Mouse (Mus musculus) gastrocnemius, postnatal 14 days (tissue): ENCODE results near the gene Fth1. TPM values are rescaled to one million over a fixed set of nuclear protein-coding genes. Genes with fewer than 3 reads are reported as not detected.

Experiments
- DNase-seq: peaks from one replicate; pipeline ENCODE4 v3.0.0; 2021; ENCODE audit warnings: mixed read lengths
- intact Hi-C: fragments of 180-260 bp; cut with DNase I; formaldehyde crosslinking; loops from one replicate; pipeline ENCODE4 v1.15.1; 2025; ENCODE audit warnings: low total_unique reads
- total RNA-seq, 2 experiments: library from RNA; stranded (reverse); gene quantifications; 2 replicates each; pipeline ENCODE4 v1.2.3; 2021

Fth1 gene
- total RNA-seq, 2 experiments from 2014 or later: 2,162 to 2,185 TPM

DNA sequence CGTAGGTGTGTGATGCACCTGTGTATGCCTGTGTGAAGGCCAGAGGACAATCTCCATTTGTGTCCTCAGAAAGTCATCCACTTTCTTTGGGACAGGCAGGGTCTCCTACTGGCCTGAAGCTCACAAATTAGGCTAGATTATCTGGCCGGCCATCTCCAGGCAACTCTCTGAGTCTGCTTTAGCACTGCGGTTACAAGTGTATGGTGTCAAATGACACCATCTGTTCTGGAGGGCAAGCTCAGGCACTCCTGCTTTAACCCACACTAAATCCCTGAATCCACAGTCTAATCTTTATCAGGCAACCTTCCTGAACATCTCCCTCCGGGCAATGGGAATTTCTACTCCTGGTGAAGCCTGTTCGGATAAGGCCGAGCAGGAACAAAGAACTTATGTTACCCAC lies 6.8 kb downstream of the Fth1 start:
- intact Hi-C loops: no loop called here
- DNase-seq: no peak

DNA sequence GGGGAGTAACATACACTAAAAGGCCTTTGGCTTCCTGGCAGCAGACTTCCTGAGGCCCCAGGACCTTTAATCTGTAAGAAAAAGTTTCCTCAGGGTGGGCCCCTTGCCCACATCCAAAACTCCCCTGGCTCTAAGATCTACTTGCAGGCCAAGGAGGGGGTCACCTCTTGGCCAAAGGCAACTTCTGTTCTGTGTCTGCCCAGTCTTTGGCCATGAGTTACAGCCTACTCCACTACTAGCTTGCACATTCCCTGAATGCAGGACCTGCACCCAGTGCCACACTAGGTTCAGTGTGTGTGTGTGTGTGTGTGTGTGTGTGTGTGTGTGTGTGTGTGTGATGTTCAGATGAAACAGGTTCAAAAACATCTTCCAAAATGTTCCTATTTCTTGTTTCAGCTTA lies 7.2 kb downstream of the Fth1 start:
- intact Hi-C loops: no loop called here

DNA sequence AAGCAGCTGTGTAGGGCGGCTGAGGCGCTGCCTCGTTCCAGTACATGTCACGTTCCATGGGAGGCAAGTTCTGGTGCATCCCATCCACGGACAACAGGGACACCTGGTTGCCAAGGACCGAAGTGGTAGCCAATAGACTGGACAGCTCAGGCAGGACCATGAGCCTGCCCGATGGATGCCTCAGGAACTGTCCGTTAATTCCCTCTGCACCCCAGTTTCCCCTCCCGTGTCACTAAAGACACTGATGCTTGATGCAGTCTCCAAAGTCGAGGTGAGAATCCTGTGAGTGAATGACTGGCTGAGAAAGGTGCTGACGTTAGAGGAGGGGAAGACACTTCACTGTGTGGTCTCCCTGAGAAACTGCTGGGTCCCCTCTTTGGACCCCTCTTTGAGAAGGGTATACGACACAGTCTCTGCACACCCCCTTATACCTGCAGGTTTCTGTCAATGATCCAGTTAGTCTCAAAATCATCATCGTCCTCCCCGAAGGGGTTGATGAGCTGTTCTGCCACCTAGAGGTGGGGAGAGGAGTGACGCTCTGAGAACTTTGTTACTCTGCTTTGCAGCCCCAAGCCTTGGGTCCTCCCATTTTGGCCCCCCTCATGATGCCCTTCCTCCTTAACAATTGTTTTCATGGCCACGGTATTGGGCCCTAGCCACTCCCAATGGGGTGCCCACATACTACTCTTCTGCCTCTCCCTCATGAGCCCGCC lies 8.9 kb downstream of the Fth1 start:
- DNase-seq: peak; percentile 28
- intact Hi-C loops: loop anchor here (2.0 kb wide), 1 partner anchor 73 kb away; no protein-coding TSS in a partner anchor

More for the DNA sequence above, 7.2 kb downstream of the Fth1 start:
- no peak for DNase-seq

DNA sequence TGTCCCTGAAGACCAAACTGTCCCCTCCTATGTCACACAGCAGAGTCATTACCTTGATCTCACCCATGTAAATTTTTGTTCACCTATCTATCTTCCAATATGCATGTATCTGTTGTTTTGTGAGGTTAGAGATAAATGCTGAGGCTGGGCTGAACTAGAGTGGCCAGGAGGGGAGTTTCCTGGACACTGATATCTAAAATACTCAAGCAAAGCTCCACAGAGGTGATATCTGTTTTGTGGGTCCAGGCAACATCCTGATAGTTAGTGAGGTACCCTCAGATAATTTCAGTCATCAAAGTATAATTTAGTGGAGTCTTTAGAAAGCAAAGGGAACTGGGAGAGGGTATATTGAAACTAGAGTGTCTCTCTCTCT lies 9.5 kb downstream of the Fth1 start:
- DNase-seq: no peak
- intact Hi-C loops: loop anchor here (2.0 kb wide), 1 partner anchor 73 kb away; no protein-coding TSS in a partner anchor

DNA sequence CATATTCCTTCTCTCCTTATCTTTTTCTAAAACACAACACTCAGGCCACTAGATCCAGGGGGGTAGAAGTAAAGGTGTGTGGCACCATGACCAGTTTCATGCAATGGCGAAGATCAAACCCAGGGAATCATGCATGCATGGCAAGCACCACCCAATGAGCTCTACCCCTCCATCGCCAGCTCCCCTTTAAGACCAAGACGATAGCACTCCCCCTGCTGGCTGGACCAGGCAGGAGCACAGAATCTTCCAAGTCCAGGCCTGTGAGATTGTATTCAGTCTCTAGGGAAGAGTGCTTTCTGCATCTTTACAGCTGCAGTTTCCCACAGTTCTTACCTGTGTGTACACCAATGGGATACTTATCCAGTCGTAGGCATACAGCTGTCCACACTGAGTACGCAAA lies 10.9 kb downstream of the Fth1 start:
- intact Hi-C loops: no loop called here
- DNase-seq: peak; percentile 84

DNA sequence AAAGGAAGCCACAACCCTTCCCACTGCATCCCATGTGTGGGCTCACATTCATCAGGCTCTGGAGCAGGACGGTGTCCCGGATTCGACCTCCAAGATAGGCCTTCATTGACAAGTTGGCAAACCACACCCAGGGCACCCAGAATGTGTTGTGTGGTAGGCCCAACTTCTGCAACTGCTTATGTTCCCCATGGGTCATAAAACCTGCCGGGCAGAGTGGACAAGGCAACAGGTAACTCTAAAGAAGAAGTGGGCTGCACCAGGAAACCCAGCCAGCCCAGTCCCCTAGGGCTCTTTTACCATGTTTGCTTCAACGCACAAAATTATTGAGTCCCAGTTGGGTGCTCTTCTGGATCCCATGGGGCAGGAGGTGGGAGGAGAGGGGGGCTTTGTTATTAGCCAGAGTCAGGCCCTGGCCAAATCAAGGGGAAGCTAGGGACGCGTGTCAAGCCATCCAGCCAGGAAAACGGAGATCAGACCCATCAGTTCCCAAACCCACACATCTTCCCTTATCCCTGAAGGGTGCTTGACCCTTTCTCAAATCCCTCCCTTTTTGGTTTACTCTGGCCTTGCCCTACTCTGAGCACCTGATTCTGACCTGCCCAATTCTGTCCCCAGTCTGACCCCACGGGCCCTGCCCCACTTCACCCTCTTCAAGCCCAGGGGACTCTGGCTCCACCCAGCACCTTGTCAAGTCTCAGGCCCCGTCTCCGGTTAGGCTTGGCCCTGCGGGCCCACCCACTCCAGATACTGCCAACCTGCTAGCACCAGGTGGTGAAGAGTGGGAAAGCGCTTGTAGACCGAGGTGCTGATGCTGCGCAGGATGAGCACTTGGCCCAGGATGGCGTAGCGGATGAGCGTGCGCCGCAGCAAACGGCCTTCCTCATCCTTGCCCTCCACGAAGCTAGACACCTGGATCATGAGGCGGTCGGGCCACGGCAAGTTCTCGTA lies 11.9 kb downstream of the Fth1 start:
- intact Hi-C loops: no loop called here
- no peak for DNase-seq

DNA sequence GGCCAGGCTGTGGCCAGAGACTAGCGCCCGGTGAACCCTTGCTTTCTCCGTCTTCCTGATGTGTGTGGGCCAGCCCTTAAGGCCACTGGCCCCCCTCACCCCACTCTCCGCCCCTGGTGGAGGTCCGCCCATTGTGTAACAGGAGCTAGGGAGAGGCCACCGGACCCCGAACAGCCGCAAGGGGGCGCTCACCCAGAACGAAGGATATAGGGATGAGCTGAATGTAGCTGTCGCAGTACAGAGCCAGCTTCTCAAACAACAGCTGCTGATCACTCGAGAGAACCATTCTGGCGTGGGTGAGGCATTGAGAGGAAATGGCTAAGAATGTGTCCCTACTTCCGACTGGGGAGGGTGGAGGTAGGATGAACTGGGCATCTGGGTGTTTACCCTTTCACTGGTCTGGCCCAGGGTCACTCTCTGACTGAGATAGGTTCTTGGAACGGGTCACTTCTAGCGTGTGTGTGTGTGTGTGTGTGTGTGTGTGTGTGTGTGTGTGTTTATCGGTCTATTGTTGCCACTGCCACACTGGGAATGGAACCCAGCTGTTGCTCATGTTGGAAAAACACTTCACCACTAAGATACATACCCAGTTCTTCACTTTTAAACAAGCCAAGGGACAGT lies 12.7 kb downstream of the Fth1 start:
- intact Hi-C loops: no loop called here
- peak; percentile 96 for DNase-seq

DNA sequence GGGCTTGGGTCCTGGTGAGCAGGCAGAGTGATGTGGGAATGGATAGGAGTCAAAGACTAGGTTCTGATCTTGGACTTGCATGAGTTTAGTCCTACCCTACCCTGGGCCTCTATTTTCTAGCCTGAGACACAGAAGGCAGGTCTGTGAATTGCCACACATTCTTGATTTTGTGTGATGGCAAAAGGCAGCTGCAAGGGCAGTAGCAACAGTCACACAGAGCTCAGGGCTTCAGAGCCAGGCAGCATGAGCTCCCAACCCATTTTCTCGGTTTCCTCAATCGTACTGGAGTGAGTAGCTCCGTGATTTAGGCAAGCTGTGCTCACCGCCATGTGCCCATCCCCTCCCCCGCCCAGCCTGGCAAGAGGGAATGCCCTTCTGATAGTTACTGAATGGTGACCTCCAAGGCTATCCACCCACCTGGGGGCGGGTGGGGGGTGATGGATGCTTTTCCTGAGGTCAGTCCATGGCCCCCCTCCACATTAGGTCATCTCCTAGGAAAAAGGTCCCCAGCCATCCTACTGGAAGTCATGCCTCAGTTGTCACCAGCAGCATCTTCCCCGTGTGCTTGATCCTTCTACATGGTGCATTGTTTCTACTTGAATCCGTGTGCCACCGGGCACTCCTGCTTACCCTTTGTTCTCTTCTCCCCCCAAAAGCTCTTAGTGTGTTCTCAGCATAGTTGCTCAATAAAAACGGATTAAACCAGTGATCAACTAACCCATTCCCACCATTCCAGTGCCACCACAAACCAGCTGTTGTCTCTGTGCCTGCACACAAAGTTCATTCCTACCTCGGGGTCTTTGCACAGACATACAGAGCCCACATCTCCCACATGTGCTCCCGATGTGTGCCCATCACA lies 17.0 kb downstream of the Fth1 start:
- no peak for DNase-seq
- intact Hi-C loops: no loop called here

DNA sequence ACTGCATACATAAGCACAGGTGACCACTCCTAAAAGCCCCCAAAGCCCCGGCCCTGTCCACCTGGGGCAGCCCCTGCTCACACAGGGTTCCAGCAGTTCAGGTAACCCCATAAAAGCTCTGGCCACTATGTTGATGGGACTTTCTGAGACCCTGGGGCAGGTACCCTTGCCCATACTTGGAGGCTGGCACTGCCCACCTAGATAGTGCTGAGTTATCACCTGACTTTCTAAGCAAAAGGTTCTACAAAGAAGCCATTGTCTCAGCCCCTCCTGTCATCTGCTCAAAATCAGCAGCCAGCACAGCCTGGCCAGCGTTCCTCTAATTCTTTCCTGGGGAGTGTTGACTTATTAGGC lies 17.6 kb downstream of the Fth1 start:
- intact Hi-C loops: no loop called here
- no peak for DNase-seq

DNA sequence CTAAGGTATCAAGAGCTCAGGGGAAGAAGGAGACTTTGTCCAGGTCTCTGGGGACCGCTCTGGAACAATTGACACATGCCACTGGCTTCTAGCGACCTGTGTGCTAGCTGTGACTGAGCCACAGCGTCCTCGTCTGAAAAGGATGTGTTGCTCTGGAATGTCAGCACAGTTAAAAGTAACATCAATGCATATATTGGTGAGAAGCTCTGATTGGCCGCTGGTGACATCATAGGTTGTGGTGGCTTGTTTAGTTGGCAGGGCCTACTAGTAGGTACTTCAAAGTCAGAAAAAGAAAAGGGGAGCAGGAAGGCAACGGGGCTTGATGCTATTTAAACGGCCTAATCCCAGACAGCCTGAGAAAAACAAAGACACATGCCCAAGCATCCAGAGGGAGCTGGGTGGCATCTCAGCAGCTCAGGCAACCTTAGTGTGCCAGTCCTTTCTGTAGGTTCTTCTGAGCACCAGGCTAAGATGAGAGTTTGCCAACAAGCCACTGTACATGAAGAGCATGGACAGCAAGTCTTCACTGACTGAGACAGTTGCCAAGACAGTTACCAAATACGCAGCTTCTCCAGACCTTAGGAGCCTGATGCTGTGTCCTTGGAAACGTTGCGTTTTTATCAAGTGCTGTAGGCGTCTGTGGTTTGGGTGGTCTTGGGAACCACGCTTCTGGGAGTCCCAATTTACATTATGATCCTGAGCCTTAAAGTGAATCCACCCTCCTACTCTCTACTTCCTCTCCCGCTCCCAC lies 18.5 kb downstream of the Fth1 start:
- intact Hi-C loops: no loop called here
- DNase-seq: no peak

DNA sequence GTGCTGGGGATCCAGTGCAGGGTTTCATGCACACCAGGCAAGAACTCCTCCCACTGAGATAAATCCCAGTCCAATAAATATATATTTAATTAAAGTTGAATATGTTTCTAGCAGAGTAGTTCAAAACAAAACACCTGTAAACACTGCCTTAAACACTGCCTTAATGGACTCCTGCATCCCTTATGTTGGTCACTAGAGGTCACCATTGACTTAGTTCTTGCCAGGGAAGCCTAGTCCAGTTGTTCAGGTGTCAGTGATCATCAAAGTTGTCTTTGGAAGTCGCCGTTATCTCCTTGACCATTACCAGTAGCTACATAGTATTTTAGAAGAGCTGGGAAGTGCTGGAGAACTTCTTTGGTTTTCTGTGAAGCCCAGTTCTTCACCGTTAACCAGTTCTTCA lies 19.9 kb downstream of the Fth1 start:
- intact Hi-C loops: loop anchor here (2.0 to 5.0 kb wide), 2 partner anchors 34 to 197 kb away; no protein-coding TSS in a partner anchor
- DNase-seq: no peak

DNA sequence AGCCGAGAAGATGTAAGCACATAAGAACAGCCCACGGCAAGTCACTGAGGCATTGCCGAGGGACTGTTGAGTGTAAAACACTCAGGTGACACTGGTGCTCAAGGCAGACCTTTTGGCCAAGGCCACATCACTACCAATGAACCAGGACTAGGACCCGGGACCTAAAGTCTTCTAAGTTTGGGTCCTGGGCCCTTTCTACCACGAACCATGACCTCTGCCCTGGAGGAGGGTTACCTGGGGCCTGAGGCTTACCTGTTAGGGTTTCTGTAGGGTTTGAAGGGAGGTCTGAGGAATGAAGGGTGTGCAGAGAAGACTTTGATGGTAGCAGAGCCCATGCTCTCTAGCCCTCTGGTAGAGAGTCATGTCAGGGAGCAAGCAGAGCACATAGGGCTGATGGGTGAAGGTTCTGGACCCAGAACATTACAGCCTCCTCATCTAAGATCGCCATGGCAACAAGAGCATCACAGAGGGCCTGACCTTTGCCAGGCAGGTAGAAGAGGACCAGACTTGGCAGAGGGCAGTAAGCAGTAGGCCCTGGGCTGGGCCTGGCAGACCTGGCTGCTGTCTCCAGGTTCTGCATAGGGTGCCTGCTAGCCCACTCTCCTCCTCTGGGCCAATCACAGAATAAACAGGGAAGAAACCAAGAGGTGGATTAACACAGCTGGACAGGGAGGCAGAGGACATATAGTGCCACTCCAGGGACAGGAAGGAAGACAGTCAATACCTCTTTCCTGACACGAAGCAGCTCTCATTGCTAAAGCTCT lies 21.0 kb downstream of the Fth1 start, which contains the start of the genes Best1 and Rab3il1:
TSS of gene Best1 (minus strand) at position 428 of the 764 bp plus-strand sequence.
TSS of gene Rab3il1 (plus strand) at position 464 of the 764 bp plus-strand sequence.
- intact Hi-C loops: loop anchor here (2.0 to 5.0 kb wide), 2 partner anchors 33 to 196 kb away; no protein-coding TSS in a partner anchor
- no peak for DNase-seq

DNA sequence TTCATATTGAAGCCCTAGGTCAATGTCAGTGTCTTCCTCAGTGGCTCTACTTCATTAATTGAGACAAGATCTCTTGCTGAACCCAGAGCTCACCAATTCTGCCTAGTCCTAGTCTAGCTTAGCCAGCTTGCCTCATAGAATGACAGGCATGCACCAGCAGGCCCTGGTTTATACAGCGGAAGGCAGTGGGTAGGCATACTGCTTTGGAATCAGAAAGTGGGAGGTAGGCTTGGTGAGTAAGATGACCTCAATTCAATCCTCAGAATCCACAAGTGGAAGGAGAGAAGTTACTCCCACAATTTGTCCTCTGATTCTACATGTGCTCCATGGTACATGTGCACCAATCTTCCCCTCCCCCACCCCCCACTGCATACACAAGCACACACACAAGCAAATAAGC lies 23.3 kb downstream of the Fth1 start:
- intact Hi-C loops: loop anchor here (5.0 kb wide), 1 partner anchor 194 kb away; no protein-coding TSS in a partner anchor

DNA sequence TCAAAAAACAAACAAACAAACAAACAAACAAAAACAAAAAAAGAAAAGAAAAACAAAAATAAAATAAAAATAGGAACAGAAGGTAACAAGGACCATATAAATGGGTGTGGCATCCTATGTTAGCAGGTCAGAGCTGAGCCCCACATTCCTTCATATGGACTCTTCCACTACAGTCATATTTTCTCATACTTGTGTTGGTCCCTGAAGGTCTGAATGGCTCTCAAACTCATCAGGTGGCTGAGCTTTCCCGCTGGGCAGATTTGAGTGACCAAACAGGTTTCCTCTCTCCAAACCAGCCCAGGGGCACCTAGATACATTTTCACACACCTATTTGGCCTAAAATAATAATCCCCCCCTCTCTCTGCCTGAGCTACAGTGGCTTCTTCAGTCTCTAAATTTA lies 31.0 kb downstream of the Fth1 start:
- no peak for DNase-seq
- intact Hi-C loops: no loop called here

More for the DNA sequence above, 23.3 kb downstream of the Fth1 start:
- no peak for DNase-seq

DNA sequence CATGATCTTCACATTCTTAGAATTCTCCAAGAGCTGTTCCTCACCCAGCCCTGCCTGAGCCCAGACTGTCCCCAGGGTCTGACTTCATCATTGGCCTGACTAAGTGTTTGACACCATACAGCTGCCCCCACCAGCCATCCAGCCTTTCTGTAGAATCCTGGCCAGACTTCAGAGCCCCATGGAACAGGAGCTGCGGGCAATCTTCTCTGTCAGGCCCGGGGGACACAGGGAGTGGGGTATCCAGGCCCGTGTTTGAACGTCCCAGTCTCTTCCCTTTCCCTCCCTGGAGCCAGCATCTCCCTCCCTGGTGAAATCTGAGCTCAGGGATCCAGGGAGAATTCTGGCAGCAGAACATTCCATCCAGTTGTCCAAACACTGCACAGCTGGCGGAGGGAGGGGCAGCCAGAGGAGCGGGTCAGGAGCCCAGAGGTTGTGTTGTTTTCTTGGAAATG lies 32.5 kb downstream of the Fth1 start:
- peak; percentile 81 for DNase-seq
- intact Hi-C loops: no loop called here

DNA sequence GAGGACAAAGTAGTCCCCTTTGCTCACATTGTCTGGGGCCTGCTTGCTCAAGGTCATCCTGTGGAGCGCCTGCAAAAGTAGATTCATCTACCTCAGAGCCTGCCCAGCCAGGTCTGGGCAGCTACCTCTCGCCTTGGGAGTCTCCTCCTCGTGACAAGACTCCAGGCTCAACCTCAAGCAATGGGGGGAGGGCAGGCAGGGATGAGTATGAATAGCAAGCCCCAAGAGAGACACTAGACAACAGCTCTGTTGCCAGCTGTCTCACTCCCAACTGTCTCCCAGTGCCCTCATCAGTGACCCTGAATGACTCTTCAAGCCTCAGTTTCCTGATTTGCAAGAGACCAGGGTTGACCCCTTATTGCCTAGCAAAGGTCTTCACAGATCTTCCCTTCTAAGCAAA lies 33.0 kb downstream of the Fth1 start:
- peak; percentile 69 for DNase-seq

DNA sequence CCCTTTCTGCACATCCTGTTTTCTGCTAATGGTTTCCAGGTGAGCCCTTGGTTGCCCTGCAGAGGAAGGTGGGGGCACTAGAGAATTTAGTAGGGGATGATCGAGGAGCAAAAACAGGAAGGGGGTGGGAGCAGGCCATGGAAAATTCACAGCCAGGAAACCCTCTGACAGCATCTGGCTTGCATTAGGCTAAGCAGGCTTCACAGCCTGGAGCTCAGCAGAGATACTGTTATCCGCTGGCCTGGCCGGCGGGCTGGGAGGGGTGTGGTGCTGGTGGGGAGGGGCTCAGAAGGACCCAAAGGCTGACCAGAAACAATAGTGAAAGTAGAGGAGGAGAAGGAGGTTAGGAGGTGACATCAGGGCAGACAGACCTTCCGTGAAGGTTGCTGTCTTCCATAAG lies 33.5 kb downstream of the Fth1 start:
- intact Hi-C loops: no loop called here
- peak; percentile 77 for DNase-seq

More for the DNA sequence above, 33.0 kb downstream of the Fth1 start:
- intact Hi-C loops: no loop called here
